Mouse (Mus musculus) brown adipose tissue, adult 24 weeks (tissue): Measurements from ENCODE around the gene Rxfp3. TPM values are rescaled to one million over a fixed set of nuclear protein-coding genes. Genes with fewer than 3 reads are reported as not detected.

Experiments used
- H3K27ac ChIP-seq: fragments of 200-500 bp; replicated peaks from 2 replicates; pipeline ENCODE4 v1.5.1; 2012; ENCODE audit warnings: low read depth, mild to moderate bottlenecking, low read length
- H3K4me1 ChIP-seq: fragments of 200-500 bp; 2 replicates; pipeline ENCODE4 v1.6.1; 2012; ENCODE audit warnings: low read length, mixed read lengths; ENCODE audit not compliant: control insufficient read depth, insufficient read depth, insufficient read length
- H3K4me3 ChIP-seq: fragments of 200-500 bp; 2 replicates; pipeline ENCODE4 v1.5.1; 2012; ENCODE audit warnings: low read depth, mild to moderate bottlenecking, low read length, moderate library complexity; ENCODE audit not compliant: insufficient read depth
- polyA plus RNA-seq: library from polyadenylated mRNA; stranded (reverse); fragments of >200 nt; gene quantifications from 2 replicates; pipeline ENCODE4 v1.2.4, GENCODE M21; 2012; ENCODE audit not compliant: missing spikeins, insufficient read depth, insufficient read length

The Rxfp3 gene
- polyA plus RNA-seq, 1 experiment = not detected

- no peak overlapping the region for H3K27ac ChIP-seq
- H3K4me3 ChIP-seq = no peak overlapping the region
- no peaks in the 10 kb centered on the region for H3K4me1 ChIP-seq
Measured at GRCm38 (mm10) chr15:11053678-11054439, 16.1 kb upstream of the Rxfp3 start.

GRCm38 (mm10) chr15:11042828-11043227 lies 5.0 kb upstream of the Rxfp3 start:
- no peak overlapping the region for H3K27ac ChIP-seq
- H3K4me3 ChIP-seq = no peak overlapping the region
- no peaks in the 10 kb centered on the region for H3K4me1 ChIP-seq

DNA sequence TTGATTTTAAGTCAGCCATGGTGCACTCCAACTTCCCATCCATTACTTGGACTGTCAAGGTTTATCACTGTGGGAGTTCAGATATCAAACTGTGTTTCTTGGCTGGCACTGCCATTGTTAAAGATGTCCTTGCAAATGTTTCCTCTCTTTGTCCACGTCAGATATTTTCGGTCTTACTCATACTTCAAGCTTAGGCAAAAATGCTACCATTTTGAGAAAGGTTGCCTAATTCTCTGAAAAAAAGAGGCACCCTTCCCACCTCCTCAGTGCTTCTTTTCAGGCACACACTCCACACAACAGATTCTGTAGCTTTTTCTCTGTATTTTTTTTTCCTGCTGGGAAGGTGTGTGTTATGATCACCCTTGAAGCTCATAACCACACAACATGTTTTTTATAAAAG lies 3.4 kb upstream of the Rxfp3 start:
- Histone ChIP-seq H3K4me1 (no peaks in the 10 kb centered on the region), H3K4me3 (no peak overlapping the region), H3K27ac (no peak overlapping the region)

GRCm38 (mm10) chr15:11040067-11040466 lies 2.3 kb upstream of the Rxfp3 start:
- H3K27ac ChIP-seq = no peak overlapping the region
- no peak overlapping the region for H3K4me3 ChIP-seq
- H3K4me1 ChIP-seq = no peaks in the 10 kb centered on the region

DNA sequence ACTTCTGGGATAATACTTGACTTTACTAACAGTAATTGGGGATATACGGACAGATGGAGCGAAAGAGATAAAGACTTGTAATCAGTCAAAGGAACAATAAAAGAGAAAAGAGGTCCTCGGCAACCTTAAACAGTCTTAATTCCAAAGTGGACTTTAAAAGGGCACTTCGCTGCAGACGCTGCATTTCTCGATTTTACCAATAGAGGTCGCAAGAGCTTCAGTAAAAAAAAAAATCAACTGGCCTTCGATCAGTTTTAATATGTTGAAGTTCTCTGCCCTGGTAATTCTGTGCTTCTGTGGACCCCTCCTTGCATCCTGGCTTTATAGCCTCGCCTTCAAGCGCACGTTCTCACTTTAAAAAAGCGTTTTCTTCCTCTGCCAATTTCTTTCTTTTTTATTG lies 685 bp upstream of the Rxfp3 start:
- Histone ChIP-seq H3K4me3 (no peak overlapping the region), H3K27ac (no peak overlapping the region), H3K4me1 (no peaks in the 10 kb centered on the region)

- Histone ChIP-seq H3K4me3 (no peak overlapping the region), H3K4me1 (no peaks in the 10 kb centered on the region), H3K27ac (no peak overlapping the region)
Measured at GRCm38 (mm10) chr15:11037376-11037695, 455 bp downstream of the Rxfp3 start.

DNA sequence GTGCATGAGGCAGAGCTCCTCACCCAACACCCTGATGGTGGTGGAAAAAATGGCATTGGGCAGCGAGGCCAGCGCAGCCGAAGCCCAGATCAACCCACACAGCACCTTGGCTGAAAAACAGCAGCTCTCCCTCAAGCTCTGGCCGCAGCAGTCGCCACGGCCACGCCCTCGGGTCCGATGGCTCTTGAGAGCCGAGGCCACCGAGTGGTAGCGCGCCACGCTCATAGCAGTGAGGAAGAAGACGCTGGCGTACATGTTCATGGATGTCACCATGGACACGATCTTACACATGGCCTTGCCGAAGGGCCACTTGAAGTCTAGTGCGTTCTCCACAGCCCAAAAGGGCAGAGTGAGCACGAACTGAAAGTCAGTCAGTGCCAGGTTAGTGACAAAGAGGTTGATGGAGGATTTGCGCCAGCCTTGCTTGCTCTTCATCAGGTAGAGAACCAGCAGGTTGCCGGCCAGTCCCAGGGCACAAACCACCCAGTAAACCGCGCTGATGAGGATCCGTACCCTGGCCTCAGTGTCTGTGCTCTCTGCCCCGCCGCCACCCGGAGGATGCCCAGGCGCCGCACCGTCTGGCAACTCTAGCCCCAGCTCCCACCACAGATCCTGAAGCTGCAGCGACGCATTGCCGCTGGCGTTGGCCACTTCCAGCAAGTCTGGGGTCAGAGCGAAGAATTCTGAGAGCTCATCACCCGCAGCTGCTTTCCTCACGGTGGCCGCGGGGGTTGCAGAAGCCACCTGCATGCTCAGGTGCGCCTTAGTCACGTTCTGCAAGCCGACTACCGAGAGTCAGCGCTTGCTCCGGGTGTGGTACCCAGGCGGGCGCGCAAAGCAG lies 1.0 kb downstream of the Rxfp3 start:
- H3K4me1 ChIP-seq = no peaks in the 10 kb centered on the region
- peak overlapping the region; percentile 22 for H3K4me3 ChIP-seq
- no peak overlapping the region for H3K27ac ChIP-seq

- Histone ChIP-seq H3K4me3 (0 out of 2 replicates have a peak overlapping the region, but pooled peaks have one; percentile 22), H3K27ac (no peak overlapping the region), H3K4me1 (no peaks in the 10 kb centered on the region)
Measured at GRCm38 (mm10) chr15:11035947-11036474, 1.8 kb downstream of the Rxfp3 start.

GRCm38 (mm10) chr15:11030188-11030587 lies 7.6 kb downstream of the Rxfp3 start:
- Histone ChIP-seq H3K4me3 (no peak overlapping the region), H3K27ac (no peak overlapping the region), H3K4me1 (no peaks in the 10 kb centered on the region)

DNA sequence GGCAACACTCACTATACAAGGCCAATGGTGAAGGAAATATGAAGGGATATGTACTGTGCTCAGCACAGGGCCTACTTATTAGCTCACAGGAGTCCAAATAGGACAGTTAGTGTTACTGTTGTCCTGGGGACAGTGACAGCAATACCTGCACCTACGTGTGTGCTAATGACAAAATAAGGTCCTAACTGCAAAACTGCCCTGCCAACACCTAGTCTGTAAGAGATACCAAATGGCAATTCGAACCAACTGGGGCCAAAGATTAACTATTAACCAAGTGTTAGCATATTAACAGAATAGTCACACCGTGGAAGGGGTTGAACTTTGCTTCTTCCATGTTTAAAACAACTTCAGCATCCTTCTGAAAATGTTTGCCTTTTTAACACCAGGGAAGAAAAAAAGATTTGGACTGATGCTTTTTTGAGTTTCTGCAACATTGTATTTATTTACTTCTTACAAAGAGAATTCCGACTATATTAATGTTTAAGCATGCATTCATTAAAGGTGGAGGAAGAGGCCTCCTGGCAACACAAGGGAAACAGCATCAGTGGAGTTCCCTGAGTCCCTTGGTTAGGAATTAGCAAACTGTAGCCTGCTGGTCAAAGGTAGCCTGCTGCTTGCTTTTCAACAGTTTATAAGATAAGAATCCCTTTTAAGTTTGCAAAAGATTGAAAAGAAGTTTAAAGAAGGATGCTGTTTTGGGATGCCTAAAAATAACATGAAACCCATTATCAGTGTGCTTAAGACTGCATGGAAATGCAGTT lies 10.8 kb downstream of the Rxfp3 start:
- Histone ChIP-seq H3K4me1 (no peaks in the 10 kb centered on the region), H3K27ac (no peak overlapping the region), H3K4me3 (no peak overlapping the region)

- Histone ChIP-seq H3K4me3 (no peak overlapping the region), H3K4me1 (no peaks in the 10 kb centered on the region), H3K27ac (no peak overlapping the region)
Measured at GRCm38 (mm10) chr15:11014931-11015330, 22.9 kb downstream of the Rxfp3 start.

GRCm38 (mm10) chr15:11010976-11011548 lies 26.7 kb downstream of the Rxfp3 start:
- Histone ChIP-seq H3K27ac (no peak overlapping the region), H3K4me3 (no peak overlapping the region), H3K4me1 (no peaks in the 10 kb centered on the region)

DNA sequence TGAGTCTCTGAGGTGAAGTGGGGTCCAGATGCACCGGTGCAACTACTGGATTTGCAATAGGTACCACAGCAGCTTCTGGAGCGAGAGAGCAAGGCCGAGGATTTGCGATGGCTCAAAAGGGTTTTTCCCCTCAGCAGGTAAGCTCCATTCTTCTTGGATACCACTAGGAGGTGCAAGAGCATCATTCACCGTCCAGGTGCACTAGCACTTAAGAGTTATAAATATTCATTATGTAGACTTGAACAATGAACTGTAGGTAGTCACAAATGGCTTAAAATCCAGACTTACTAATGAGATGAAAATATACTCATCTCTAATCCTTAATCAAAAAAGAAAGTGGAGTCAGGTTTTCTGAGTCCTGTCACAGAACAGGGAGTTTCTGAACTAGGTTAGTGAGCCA lies 29.0 kb downstream of the Rxfp3 start:
- no peak overlapping the region for H3K4me3 ChIP-seq
- no peak overlapping the region for H3K27ac ChIP-seq
- H3K4me1 ChIP-seq = no peaks in the 10 kb centered on the region

- Histone ChIP-seq H3K27ac (no peak overlapping the region), H3K4me3 (no peak overlapping the region), H3K4me1 (no peaks in the 10 kb centered on the region)
Measured at GRCm38 (mm10) chr15:11004646-11005045, 33.1 kb downstream of the Rxfp3 start.

GRCm38 (mm10) chr15:11003791-11004190 lies 34.0 kb downstream of the Rxfp3 start:
- no peak overlapping the region for H3K27ac ChIP-seq
- no peaks in the 10 kb centered on the region for H3K4me1 ChIP-seq
- H3K4me3 ChIP-seq = no peak overlapping the region
